Mouse (Mus musculus) kidney, postnatal 14 days (tissue): ENCODE data around the gene Polr2e.

Source experiments
- DNase-seq: peaks from one replicate; pipeline ENCODE4 v3.0.0; 2022; ENCODE audit warnings: mixed read lengths

The Polr2e gene

DNA sequence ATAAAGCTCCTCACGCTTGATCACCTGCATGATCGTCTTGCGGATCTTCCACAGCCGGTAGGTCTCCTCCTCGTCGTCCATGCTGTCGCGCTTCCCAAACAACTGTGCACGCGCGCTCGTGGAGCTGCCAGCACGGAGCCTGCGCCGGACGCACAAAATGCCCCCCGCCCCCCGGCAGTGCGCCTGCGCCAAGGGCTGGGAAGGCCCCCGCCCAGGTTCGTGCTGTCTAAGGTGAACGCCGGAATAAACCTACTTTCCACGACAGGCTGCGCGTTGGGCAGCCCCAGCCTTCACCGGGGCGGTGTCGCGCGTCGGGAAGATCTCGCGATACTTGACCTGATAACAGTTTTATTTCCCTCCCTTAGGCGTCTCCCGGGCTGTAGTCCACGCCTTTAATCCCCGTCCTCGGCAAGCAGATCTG lies at the start of gene Polr2e:
Gene Polr2e (minus strand): TSS at position 237 of the 421 bp plus-strand sequence.
- DNase-seq, result peak; percentile 98

DNA sequence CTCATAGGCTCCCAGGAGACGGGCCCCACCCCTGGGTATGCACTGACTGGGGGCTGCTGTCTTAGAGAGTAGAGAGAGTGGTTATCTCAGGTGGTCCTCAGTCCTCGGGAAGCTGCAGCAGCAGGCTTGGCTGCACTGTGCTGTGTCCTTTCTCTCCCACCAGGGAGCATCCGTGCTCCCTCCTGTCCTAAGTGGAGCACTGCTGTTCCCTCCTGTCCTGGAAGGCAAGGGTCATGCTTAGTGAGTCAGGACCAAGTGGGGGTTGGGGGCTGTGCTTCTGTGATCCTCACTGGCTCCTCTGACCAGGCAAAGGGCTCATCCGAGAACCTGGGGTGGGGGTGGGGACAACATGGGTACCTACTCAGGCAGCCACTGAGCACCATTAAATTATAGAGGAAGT lies 49.6 kb upstream of the Polr2e start:
- DNase-seq, result peak; percentile 47

DNA sequence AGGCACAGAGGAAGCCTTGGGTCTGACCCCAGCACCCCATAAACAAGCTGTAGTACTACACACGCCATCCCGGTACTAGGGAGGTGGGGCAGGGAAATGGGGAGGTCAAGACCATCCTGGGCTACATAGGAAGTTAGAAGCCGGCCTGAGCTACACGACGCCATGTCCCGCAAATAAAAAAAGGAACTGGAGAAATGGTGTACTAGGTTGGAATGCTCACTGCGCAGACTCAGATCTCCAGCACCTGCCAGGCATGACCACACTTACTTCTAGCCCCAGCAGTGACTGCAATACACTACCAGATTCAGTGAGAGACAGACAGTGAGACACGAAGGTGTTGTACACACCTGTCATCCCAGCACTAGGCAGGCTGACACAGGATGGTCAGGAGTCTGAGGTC lies 47.9 kb upstream of the Polr2e start:
- no peak for DNase-seq

DNA sequence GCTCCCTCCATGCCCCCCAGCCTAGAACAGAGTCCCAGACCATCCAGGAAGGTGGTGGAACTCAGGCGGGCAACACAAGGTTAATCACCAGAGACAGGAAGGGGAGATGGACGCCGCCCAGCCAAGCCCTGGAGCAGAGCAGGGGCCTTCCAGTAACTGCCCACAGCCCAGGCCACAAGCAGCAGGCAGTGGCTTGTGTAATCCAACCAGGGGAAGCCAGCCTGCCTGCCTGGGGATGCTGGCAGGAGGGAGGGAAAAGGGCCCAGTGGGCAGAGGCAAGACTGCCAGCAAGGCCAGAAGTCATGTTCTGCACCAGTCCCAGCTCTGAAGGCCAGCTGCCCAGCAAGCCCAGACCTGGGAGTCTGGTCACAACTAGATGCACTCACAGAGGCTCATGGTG lies 47.3 kb upstream of the Polr2e start:
- no peak for DNase-seq

DNA sequence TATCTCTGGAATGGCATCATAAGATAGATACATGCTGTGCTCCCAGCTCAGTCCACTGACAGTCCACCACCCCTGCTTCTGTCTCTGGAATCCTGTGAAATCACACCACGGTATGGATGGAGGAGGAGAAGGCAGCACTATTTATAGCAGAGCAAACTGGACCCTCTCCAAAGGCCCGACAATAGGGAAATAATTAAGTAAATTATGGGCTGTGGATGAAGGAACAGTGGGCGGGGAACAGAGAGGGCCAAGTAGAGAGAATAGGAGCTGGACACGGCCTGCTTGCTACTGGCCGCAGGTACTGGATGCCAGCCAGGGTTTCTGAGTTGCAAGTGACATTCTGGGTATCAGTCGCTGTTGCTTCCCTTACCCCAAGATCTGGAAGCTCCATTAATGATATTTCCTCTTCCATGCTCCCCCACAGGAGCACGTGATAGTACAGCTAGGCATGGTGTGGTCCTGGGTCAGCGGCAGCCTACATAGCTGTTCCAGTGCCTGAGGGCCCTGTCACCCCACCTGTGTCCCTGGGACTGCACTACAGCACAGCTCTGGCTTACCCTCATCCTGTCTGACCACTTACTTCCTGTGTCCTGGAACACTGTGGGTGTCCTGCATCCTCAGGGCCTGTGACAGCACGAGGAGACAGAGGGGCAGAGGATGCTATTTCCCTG lies 45.4 kb upstream of the Polr2e start:
- DNase-seq, result peak; percentile 71

DNA sequence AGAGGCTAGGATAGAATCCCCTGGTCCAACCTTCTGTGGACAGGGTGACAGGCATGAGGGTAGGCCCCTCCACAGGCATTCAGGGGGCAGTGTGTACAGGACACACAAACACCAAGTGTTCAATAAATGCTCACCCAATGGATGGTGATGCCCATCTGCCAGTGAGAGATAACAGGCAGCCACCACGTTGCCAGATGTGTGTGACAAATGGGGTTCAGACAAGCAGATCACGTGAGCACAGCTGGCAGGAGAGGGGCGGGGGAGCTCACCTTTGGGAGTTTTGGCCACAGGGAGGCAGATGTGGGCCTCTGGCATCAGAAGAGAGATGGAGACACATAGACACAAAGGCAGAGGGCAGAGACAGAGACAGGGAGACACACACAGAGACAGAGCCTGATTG lies 41.5 kb upstream of the Polr2e start:
- DNase-seq, result no peak

DNA sequence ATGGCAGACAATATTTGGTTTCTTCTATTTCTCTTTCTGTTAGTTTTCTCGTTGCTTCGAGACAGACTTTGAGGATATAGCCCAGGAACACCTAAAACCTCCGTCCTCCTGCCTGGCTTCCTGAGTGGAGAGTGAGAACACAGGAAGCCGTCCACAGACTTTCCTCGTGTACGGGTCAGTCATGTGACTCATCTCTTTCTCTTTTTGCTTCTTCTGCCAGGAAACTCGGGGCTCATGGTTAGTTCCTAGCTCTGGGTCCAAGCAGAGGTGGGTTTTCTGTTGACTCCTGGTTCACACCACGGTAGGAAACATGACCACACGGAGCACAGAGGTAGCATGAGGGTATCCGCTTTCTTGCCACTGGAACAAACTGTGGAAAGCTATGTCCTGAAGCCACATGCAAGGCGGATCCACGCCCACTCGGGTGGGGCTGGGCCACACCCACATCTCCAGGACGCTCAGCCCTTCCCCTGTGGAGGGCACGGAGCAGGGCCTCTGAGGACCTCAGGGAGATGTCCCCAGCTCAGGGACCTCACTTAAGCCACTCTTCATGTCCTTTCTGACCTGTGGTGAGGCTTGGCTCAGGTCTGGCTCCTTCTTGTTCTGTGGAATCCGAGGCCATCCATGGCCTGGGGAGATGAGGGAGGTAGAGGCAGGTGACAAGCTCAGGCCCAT lies 40.9 kb upstream of the Polr2e start:
- no peak for DNase-seq

DNA sequence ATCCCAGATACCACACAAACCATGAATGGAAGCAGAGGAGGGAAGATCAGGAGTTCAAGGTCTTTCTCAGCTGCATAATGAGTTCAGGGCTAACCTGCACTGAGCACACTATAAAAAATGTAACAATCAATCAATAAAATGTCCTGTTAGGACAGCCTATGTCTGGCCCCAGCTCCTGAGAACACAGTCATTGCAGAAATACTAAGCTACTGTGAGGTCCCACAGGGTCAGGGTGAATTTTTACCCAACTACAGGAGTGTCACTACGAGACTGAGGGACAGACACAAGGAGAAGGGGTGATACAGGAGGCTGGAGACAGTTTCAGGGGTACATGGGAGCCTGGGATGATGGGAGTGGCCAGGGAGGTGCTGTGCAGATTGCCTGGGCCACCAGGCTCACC lies 38.8 kb upstream of the Polr2e start:
- no peak for DNase-seq

DNA sequence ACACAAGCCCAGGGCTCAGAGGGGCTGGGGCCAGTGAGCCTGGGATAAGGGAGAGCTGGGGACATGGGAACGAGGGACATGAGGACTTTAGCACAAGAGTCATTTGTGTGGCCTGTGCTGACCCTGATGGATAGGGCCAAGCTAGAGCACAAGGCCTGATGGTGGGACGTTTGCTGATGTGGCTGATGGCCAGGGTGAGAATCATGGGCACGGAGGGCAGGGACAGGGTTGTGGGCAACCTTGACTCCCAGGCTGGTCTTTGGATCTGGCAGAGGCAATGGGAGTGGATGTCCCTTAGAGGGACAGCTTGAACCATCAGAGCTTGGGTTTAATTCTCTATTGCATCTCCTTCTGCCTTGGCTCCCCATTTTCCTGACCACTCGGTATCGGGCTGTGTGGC lies 37.7 kb upstream of the Polr2e start:
- no peak for DNase-seq

DNA sequence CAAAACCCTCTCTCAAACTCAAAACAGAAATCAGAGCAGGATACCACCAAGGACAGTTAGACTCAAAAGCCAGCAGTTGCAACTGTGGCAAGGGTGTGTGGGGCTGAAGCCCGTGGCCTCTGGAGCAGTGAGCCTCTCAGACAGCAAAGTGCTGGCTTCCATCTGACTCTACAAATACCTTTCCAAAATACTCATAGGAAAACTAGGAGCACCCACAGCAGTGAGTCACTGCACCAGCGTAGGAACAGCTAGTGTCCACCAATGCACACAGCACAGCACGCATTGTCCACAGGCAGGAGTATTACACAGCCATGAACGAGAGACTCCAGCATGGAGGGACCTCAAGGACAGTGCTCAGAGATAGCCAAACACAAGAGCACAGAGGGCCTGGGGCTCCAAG lies 36.8 kb upstream of the Polr2e start:
- no peak for DNase-seq

DNA sequence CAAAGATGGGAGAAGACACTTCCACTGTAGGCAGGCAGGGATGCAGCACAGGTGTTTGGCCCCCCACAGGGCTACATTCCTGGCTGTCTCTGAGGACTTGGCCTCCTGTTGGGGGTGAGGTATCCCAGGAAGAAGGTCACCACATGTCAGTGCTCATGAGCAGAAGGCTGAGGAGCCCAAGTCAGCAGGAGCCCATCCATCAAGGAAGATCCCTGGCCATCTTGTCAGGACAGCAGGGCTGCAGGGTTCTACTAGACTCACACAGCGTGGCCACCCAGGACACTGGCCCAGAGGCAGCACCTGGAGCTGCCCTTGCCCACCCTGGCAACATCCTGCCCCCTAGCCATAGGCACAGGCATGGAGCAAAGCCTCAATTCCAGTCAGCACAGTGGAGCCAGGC lies 36.3 kb upstream of the Polr2e start:
- no peak for DNase-seq

DNA sequence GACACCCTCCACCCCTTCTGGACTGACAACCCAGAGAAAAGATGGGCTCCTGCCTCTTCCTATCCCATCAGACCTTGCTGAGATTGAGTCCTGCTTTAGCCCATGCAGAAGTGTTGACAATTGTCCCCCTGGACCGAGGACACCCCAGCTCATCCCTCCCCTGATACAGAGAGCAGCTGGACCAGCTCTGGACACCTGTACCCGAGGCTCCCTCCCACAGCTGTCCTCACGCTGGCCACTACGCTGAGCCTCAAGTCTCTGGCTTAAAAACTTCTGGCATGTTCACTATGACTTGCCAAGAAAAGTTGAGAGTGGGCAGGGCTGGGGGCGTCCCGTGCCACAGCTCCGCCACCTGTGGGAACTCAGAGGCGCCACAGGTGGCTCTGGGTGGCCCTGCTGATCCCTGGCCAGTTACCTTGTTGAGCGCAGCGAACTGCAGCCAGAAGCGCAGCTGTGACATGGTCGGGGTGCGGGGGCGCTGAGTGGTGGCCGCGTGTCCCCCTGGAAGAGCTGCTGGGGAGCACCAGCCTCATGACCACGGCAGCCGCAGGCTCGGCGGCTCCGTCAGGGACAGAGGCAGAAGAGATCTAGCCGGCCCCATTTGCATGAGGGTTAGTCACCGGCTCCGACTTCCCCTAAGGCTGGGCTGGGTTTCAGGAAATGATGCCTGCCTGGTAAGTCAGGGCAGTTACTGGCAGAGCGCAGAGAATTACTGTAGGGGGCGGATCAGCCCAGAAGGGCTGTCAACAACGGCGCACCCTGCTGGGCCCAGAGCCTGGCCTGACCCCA lies 35.4 kb upstream of the Polr2e start:
- peak; percentile 79 for DNase-seq

DNA sequence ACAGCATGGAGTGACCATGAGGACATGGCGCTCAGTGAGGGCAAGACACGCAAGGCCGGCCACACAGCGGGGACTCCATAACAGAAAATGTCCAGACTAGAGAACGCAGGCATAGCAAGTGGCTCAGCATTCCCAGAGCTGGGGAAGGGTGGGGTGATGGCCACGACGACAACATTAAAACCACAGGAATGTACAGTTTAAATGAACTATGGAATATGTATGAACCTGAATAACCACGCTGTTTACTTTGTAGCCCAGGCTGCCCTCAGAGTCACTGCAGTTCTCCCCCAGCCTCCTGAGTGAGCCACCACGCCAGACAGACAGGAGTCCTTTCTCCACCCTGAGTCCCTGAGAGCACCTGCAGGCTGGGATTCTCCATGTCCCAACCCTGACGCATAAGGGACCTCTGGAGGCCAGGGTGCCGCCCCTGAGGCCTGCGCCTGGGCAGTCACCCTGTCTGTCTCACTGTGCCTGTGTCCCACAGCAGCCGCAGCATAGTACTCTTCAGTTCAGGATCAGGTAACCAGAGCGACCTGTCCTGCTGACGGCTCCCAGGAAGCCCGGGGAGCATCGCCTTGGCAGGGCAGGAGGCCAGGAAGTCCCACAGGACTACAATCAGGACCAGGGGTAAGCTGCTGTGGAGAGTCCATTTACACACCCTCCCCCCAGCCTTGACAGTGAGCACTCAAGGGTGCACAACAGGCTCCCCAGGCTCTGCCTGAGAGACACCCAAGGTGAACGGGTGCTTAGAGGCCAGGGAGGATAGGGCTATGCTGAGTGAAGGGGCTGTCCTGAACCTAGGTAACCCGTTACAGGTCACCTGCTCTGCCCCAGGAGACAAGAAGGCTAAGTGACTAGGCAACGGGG lies 33.3 kb upstream of the Polr2e start:
- peak; percentile 60 for DNase-seq

DNA sequence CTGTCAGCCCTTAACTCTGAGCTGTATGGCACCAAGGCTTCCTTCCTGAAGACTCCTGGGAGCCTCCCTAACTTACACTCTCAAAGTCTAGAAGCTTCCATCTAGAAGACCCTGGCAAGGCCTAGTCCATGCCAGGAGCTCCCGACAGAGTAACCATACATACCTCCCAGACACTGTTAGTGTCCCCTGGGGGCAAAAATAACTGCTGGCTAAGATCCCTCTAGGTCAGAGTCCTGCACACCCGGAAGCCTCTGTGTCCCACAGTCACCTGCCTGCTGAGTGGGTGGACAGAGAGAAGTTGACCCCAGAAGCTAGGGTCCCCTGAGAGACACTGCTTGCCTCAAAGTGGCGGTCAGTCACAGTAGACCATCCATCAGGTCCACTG lies 31.9 kb upstream of the Polr2e start:
- DNase-seq, result no peak

DNA sequence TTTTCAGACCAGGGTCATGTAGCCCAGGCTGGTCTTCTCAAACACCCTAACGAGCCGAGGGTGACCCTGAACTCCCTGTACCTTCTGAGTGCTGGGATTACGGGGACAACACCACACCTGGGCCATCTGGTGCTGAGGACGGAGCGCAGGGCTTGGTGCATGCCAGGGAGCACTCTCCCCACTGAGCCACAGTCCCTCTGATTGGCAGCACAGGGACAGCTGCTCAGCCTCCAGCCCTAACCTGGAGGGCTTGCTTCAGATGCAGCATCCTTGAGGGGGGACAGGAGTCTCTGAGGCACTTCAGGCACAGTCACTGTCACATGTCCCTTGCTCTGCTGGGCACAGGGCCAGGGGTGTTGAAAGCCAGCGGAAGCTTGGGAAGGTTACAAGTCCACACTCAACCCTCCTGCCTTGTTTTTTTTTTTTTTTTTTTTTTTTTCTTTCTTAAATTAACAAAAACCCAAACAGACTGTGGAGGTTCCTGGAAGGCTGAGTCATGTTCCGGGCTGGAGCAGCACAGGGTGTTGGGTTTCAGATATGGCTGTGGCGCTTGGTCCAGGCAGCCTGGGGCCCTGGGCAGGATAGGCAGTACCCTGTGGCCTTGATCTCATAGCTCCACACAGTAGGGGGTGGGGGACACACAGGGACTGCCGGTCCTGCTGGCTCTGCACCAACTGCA lies 31.4 kb upstream of the Polr2e start:
- DNase-seq, result peak; percentile 93

DNA sequence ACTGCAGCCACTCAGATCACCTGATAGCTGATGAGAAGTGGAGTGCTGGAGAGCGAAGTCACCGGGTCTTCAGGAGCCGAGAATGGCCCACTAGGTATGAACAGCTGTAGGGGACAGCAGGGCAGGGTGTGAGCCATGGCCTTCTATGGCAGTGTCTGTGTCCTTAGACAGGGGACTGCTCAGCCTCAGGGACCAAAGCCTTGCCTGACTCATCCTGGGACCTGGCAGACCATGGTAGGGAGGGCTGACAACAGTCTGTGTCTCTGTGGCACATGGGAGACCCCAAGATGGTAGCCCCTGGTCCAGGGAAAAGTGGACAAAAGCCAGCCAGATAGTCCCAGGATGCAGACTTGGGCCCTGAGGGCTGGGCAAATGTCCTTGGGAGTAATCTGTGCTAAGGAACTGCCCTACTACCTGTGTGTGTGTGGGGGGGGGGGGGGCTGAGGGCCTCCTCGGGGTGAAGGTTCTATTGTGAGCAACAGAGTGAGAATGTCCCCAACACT lies 30.4 kb upstream of the Polr2e start:
- no peak for DNase-seq

DNA sequence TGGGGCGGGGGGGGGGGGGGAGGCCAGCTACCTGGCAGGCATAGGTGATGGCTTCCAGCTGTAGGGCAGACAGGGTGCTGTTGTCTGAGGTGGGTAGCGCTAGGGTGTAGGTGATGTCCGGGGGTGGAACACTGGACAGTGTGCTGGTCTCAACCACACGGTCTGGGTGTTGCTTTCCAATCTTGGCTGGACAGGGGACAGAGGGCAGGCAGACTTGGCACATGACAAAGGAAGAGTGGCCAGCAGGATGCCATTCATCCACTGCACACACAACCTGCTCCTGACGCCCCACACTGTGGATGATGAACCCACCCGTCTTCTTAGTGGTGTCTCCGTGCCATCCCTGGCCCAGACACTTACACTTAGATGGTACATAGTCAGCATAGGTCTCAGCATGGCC lies 29.7 kb upstream of the Polr2e start:
- DNase-seq, result no peak

DNA sequence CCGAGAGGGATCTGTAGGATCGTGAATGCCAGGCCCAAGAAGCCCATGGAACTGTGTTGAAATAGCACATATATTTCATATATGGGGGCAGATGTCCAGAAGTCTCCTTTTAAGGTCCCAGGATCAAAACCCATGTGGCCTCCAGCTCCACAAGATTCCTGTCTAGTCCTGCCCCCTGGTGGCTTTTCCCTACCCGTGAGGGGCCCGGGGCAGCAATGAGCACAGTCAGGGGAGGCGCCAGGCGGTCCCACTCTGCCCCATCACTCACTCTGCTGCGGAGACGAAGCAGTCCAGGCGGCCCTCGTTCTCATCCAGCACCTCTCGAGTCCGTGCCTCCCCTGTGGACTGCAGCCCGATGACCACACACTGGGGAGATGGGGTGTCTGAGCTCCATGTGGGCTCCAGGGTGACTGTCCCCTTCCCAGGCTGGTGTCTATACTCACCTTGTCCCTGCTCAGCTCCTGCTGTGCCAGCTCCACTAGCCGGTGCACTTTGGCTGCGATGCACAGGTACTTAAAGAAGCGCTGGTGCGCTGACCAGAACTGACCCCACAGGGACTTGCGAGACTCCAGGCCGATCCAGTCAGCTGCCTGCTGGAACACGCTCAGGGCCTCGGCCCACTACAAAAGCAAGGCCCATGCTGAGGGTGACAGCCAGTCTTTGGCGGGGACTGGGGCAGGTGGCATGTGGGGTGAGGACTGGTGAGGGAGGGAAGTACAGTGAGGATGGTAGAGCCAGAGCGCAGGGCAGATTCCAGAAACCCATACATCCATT lies 24.5 kb upstream of the Polr2e start:
- DNase-seq, result no peak

DNA sequence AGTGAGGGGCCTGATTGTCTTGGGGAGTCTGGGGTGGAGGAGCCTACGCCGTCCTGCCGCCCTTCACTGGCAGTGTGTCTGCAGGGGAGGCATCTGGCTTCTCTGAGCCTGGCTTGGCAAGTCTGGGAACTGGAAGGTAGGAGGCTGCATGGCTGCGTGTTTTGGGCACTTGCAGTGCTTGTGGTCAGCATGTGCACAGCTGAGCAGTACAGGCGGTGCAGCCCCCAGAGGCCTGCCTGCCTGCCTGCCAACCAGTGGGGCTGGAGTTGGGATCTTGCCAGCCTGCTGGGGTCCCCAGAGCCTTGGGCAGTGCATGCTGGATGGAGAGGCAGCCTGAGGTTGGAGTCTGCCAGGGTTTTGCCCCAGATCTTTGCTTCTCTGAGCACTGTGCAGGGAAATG lies 23.5 kb upstream of the Polr2e start:
- DNase-seq, result no peak

DNA sequence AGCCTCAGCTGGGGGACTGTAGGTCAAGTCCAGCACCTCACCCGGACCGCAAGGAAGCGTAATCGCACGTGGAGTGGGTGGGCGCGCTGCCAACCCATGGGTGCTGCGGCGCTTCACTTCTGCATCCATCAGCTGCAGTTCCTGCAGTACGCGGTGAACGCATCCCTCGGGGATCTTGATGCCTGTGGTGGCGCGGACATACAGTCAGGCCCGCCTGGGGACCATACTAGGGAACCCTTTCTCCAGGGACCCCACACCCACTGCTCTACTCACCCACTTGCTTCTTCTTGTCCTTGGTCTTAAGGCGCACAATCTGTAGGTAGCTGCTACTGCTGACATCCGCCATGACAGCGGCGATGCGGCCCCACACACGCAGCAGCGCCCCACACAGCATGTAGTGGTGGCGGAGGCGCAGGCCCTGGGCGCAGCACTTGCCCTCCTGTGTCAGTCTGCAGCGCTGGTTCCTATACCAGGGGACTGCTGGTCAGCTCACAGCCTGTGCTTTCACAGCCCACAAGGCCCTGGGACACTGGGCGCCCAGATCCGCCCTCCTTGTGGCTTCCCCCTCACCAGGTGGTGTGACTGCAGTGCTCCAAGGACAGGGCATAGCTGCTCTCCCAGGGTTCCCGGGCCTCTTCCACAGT lies 18.2 kb upstream of the Polr2e start:
- no peak for DNase-seq
